Mouse (Mus musculus) erythroblast, embryonic 14.5 days (primary cell): ENCODE results near the gene Gnai3.

ENCODE experiments used
- GATA1 ChIP-seq: IDR thresholded peaks from 2 replicates; pipeline ENCODE4 v1.6.1; 2012; ENCODE audit warnings: low read length, inconsistent platforms, mixed read lengths
- TAL1 ChIP-seq: IDR thresholded peaks from 3 replicates; pipeline ENCODE4 v1.6.1; 2012; ENCODE audit warnings: low read length, inconsistent platforms, mixed read lengths

GRCm38 (mm10) chr3:108083904-108084407, 62.0 kb downstream of the Gnai3 start:
- TF ChIP-seq GATA1 = no peak
- no peak for TF ChIP-seq TAL1
